Mouse (Mus musculus): Measurements from ENCODE around the gene Tnik. TPM values are rescaled to one million over a fixed set of nuclear protein-coding genes. Genes with fewer than 3 reads are reported as not detected.

The Tnik gene
- polyA plus RNA-seq, 1 experiment from 2014 or later: 9.8 TPM

DNA sequence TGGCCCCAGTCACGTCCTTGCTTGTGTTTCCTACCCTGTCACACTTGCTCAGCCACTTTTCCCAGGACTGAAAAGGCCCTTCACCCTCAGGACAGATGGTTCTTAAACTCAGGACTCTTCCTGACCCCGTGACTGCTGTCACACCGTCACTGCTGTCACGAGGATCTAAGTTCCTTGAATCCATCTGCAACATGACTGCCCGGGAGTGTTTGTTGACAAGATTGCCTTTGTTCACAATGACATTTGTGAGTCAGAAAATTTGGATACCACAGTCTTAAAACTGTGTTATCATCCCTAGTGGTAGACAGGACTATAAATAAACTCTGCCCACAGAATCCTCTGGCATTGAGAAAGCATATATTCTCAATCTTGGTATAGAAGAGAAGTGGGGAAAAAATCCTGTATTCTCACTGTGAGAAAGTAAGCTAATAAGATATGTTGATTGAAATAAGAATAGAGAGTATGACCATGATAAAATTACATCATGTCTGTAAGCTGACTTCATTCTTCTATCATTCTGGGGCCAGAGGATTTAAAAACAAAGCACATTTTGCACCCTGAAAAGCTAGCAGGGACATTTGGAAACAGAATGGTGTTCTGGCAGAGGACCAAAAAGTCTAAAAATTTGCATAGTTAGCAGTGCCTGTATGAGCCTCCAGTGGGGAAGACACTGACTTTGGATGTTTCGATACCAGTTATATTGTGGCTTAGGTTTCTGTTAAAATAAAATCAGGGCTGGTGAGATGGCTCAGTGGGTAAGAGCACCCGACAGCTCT, 293.0 kb downstream of the Tnik start:
- peaks cover 13% of the 10 kb centered on the region for H3K27me3 ChIP-seq (ENCODE audit: control insufficient read depth, insufficient read depth, low read length)
- no peak for ATAC-seq (replicated peaks; ENCODE audit: extremely low read depth, insufficient read depth, low FRiP score)
- no peak overlapping the region for H3K9ac ChIP-seq (ENCODE audit: low read length)

DNA sequence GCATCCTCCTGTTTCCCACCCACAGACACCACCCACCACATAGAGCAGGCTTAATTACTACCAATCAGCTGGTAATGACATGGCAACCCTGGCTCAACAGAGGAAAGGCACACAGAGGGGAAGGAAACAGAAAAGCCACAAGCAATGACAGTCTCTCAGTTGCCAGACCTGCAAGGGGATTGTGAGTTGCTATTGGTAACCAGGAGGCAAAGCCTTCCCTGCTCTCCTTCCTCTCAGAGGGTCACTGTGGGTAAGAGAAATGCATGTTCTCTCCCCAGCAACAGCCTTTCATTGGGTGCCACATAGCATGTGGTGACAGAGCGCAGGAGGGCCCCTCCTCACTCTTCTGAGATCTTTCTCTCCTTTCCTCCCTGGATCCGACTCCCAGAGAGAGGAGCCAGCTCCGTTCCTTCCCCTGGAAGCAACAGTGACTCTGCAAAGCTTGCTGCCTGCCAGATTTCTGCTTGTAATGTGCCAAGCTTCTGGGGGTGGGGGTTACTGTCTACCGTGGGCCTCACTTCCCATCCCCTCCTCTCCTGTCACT, 295.4 kb downstream of the Tnik start:
- H3K27ac ChIP-seq (ENCODE audit: low read length): no peak overlapping the region
- H3K4me2 ChIP-seq (ENCODE audit: low read depth, low read length): no peak overlapping the region
- no peak overlapping the region for H3K9ac ChIP-seq (ENCODE audit: low read length)
- H3K4me1 ChIP-seq (ENCODE audit: control insufficient read depth, insufficient read depth, low read length): peaks cover 24% of the 10 kb centered on the region
- no peaks in the 10 kb centered on the region for H3K9me3 ChIP-seq (replicated peaks; ENCODE audit: control insufficient read depth, low read length)
- 37% methylated on average over 4 of the region's 4 CpGs for WGBS
- no peaks in the 10 kb centered on the region for H3K27me3 ChIP-seq (ENCODE audit: control insufficient read depth, insufficient read depth, low read length)
- ATAC-seq (replicated peaks; ENCODE audit: extremely low read depth, insufficient read depth, low FRiP score): peak; percentile 30; the same call in 1 of the 2 replicates
- H3K4me3 ChIP-seq (ENCODE audit: low read length): no peak overlapping the region
- no peaks in the 10 kb centered on the region for H3K36me3 ChIP-seq (ENCODE audit: control insufficient read depth, insufficient read depth)

More for the DNA sequence above, 293.0 kb downstream of the Tnik start:
- Histone ChIP-seq H3K4me2 (ENCODE audit: low read depth, low read length) (no peak overlapping the region), H3K27ac (ENCODE audit: low read length) (no peak overlapping the region), H3K9me3 (replicated peaks; ENCODE audit: control insufficient read depth, low read length) (no peaks in the 10 kb centered on the region), H3K4me1 (ENCODE audit: control insufficient read depth, insufficient read depth, low read length) (peaks cover 24% of the 10 kb centered on the region), H3K36me3 (ENCODE audit: control insufficient read depth, insufficient read depth) (no peaks in the 10 kb centered on the region), H3K4me3 (ENCODE audit: low read length) (no peak overlapping the region)
- WGBS: 42% methylated on average over 7 of the region's 7 CpGs

- WGBS: 31% methylated on average over 4 of the region's 4 CpGs
- Histone ChIP-seq H3K27me3 (ENCODE audit: control insufficient read depth, insufficient read depth, low read length) (no peaks in the 10 kb centered on the region), H3K4me2 (ENCODE audit: low read depth, low read length) (no peak overlapping the region), H3K27ac (ENCODE audit: low read length) (0 out of 2 replicates have a peak overlapping the region, but pooled peaks have one; percentile 36), H3K9me3 (replicated peaks; ENCODE audit: control insufficient read depth, low read length) (0 out of 2 replicates have a peak, but pooled peaks cover 3% of the 10 kb centered on the region), H3K9ac (ENCODE audit: low read length) (no peak overlapping the region), H3K4me1 (ENCODE audit: control insufficient read depth, insufficient read depth, low read length) (peaks cover 6% of the 10 kb centered on the region), H3K4me3 (ENCODE audit: low read length) (no peak overlapping the region), H3K36me3 (ENCODE audit: control insufficient read depth, insufficient read depth) (peaks cover 7% of the 10 kb centered on the region)
- ATAC-seq (replicated peaks; ENCODE audit: extremely low read depth, insufficient read depth, low FRiP score): peak; percentile 67; the same call in 1 of the 2 replicates
Measured at GRCm38 (mm10) chr3:28561408-28561807, 298.4 kb downstream of the Tnik start.

GRCm38 (mm10) chr3:28562612-28563332, 299.8 kb downstream of the Tnik start:
- Histone ChIP-seq H3K9ac (ENCODE audit: low read length) (no peak overlapping the region), H3K4me3 (ENCODE audit: low read length) (no peak overlapping the region), H3K36me3 (ENCODE audit: control insufficient read depth, insufficient read depth) (peaks cover 8% of the 10 kb centered on the region), H3K4me1 (ENCODE audit: control insufficient read depth, insufficient read depth, low read length) (peaks cover 6% of the 10 kb centered on the region), H3K4me2 (ENCODE audit: low read depth, low read length) (no peak overlapping the region), H3K27ac (ENCODE audit: low read length) (no peak overlapping the region), H3K27me3 (ENCODE audit: control insufficient read depth, insufficient read depth, low read length) (no peaks in the 10 kb centered on the region), H3K9me3 (replicated peaks; ENCODE audit: control insufficient read depth, low read length) (0 out of 2 replicates have a peak, but pooled peaks cover 4% of the 10 kb centered on the region)
- ATAC-seq (replicated peaks; ENCODE audit: extremely low read depth, insufficient read depth, low FRiP score): no peak
- 67% methylated on average over 10 of the region's 10 CpGs for WGBS

GRCm38 (mm10) chr3:28564370-28565357, 301.6 kb downstream of the Tnik start:
- Histone ChIP-seq H3K9ac (ENCODE audit: low read length) (no peak overlapping the region), H3K9me3 (replicated peaks; ENCODE audit: control insufficient read depth, low read length) (0 out of 2 replicates have a peak, but pooled peaks cover 4% of the 10 kb centered on the region), H3K4me3 (ENCODE audit: low read length) (no peak overlapping the region), H3K36me3 (ENCODE audit: control insufficient read depth, insufficient read depth) (peaks cover 8% of the 10 kb centered on the region), H3K27me3 (ENCODE audit: control insufficient read depth, insufficient read depth, low read length) (no peaks in the 10 kb centered on the region), H3K27ac (ENCODE audit: low read length) (no peak overlapping the region), H3K4me1 (ENCODE audit: control insufficient read depth, insufficient read depth, low read length) (no peaks in the 10 kb centered on the region), H3K4me2 (ENCODE audit: low read depth, low read length) (no peak overlapping the region)
- 75% methylated on average over 12 of the region's 12 CpGs for WGBS
- no peak for ATAC-seq (replicated peaks; ENCODE audit: extremely low read depth, insufficient read depth, low FRiP score)

- Histone ChIP-seq H3K9ac (ENCODE audit: low read length) (no peak overlapping the region), H3K36me3 (ENCODE audit: control insufficient read depth, insufficient read depth) (no peaks in the 10 kb centered on the region), H3K4me1 (ENCODE audit: control insufficient read depth, insufficient read depth, low read length) (peaks cover 6% of the 10 kb centered on the region), H3K9me3 (replicated peaks; ENCODE audit: control insufficient read depth, low read length) (no peaks in the 10 kb centered on the region), H3K27ac (ENCODE audit: low read length) (no peak overlapping the region), H3K4me2 (ENCODE audit: low read depth, low read length) (peak overlapping the region; percentile 43), H3K27me3 (ENCODE audit: control insufficient read depth, insufficient read depth, low read length) (no peaks in the 10 kb centered on the region), H3K4me3 (ENCODE audit: low read length) (0 out of 2 replicates have a peak overlapping the region, but pooled peaks have one; percentile 8)
- ATAC-seq (replicated peaks; ENCODE audit: extremely low read depth, insufficient read depth, low FRiP score): 0 out of 2 replicates have a peak, but pooled peaks have one; percentile 28
- 30% methylated on average over 15 of the region's 15 CpGs for WGBS
Measured at GRCm38 (mm10) chr3:28577301-28577700, 314.3 kb downstream of the Tnik start.

GRCm38 (mm10) chr3:28578950-28579615, 316.1 kb downstream of the Tnik start:
- Histone ChIP-seq H3K4me1 (ENCODE audit: control insufficient read depth, insufficient read depth, low read length) (peaks cover 6% of the 10 kb centered on the region), H3K9ac (ENCODE audit: low read length) (no peak overlapping the region), H3K4me3 (ENCODE audit: low read length) (no peak overlapping the region), H3K36me3 (ENCODE audit: control insufficient read depth, insufficient read depth) (no peaks in the 10 kb centered on the region), H3K27me3 (ENCODE audit: control insufficient read depth, insufficient read depth, low read length) (no peaks in the 10 kb centered on the region), H3K9me3 (replicated peaks; ENCODE audit: control insufficient read depth, low read length) (no peaks in the 10 kb centered on the region), H3K4me2 (ENCODE audit: low read depth, low read length) (no peak overlapping the region), H3K27ac (ENCODE audit: low read length) (no peak overlapping the region)
- 77% methylated on average over 18 of the region's 18 CpGs for WGBS
- no peak for ATAC-seq (replicated peaks; ENCODE audit: extremely low read depth, insufficient read depth, low FRiP score)

All from heart, embryonic 16.5 days (tissue).